Mouse (Mus musculus) embryonic fibroblast, embryonic 13.5 days (primary cell): ENCODE measurements at regions not wholly inside any gene's neighbourhood (a gene's known extent, or its start where the extent isn't known, plus 50 kb on each side); places are given as distances from the start of the nearest gene placed in this dataset.
A peak's percentile ranks its signal among the peaks of the same experiment; 100 is the strongest.

Experiments used
- H3K27ac ChIP-seq: 2 replicates; pipeline ENCODE4 v1.5.1; 2012; ENCODE audit warnings: low read length, control low read depth, inconsistent platforms; ENCODE audit not compliant: insufficient read depth
- H3K4me1 ChIP-seq: 2 replicates; pipeline ENCODE4 v1.6.1; 2011; ENCODE audit warnings: low read length; ENCODE audit not compliant: control insufficient read depth, insufficient read depth
- H3K4me3 ChIP-seq: 2 replicates; pipeline ENCODE4 v1.5.1; 2011; ENCODE audit warnings: mild to moderate bottlenecking, control low read depth, low read length; ENCODE audit not compliant: insufficient read depth
- CTCF ChIP-seq: IDR thresholded peaks from 2 replicates; pipeline ENCODE4 v1.5.1; 2011; ENCODE audit warnings: mild to moderate bottlenecking, control low read depth, low read length, moderate library complexity, borderline replicate concordance; ENCODE audit not compliant: insufficient read depth
- POLR2A ChIP-seq: IDR thresholded peaks from 2 replicates; pipeline ENCODE4 v1.6.1; 2011; ENCODE audit warnings: low read depth, mild to moderate bottlenecking, control low read depth, low read length, moderate library complexity

GRCm38 (mm10) chr14:96775801-96776200 lies 256.9 kb upstream of the Klhl1 start:
- peak overlapping the region; percentile 57 for H3K27ac ChIP-seq
- 0 out of 2 replicates have a peak, but pooled peaks cover 2% of the 10 kb centered on the region for H3K4me1 ChIP-seq
- H3K4me3 ChIP-seq: no peak overlapping the region
- TF ChIP-seq POLR2A (no peak), CTCF (no peak)

- H3K4me1 ChIP-seq: no peaks in the 10 kb centered on the region
- TF ChIP-seq POLR2A (no peak), CTCF (no peak)
- H3K4me3 ChIP-seq: no peak overlapping the region
- H3K27ac ChIP-seq: no peak overlapping the region
Observed at GRCm38 (mm10) chr14:96760591-96760990, 241.7 kb upstream of the Klhl1 start.

- H3K27ac ChIP-seq: no peak overlapping the region
- H3K4me3 ChIP-seq: no peak overlapping the region
- TF ChIP-seq POLR2A: no peak
- no peak for TF ChIP-seq CTCF
- H3K4me1 ChIP-seq: no peaks in the 10 kb centered on the region
Observed at GRCm38 (mm10) chr14:96733211-96733610, 214.3 kb upstream of the Klhl1 start.

GRCm38 (mm10) chr14:96697086-96697485 lies 178.2 kb upstream of the Klhl1 start:
- TF ChIP-seq CTCF: no peak
- H3K4me1 ChIP-seq: no peaks in the 10 kb centered on the region
- no peak overlapping the region for H3K27ac ChIP-seq
- H3K4me3 ChIP-seq: no peak overlapping the region

GRCm38 (mm10) chr14:96690923-96691322 lies 172.0 kb upstream of the Klhl1 start:
- TF ChIP-seq CTCF: no peak
- TF ChIP-seq POLR2A: no peak
- no peak overlapping the region for H3K4me3 ChIP-seq
- H3K4me1 ChIP-seq: no peaks in the 10 kb centered on the region
- H3K27ac ChIP-seq: no peak overlapping the region

- H3K27ac ChIP-seq: peak overlapping the region; percentile 31; the same call in 1 of the 2 replicates
- no peaks in the 10 kb centered on the region; the same call in 1 of the 2 replicates for H3K4me1 ChIP-seq
- no peak overlapping the region for H3K4me3 ChIP-seq
- TF ChIP-seq POLR2A (no peak), CTCF (no peak)
Observed at GRCm38 (mm10) chr14:96683943-96684342, 165.0 kb upstream of the Klhl1 start.

GRCm38 (mm10) chr14:96681740-96682139 lies 162.8 kb upstream of the Klhl1 start:
- no peak overlapping the region for H3K27ac ChIP-seq
- no peak overlapping the region for H3K4me3 ChIP-seq
- H3K4me1 ChIP-seq: no peaks in the 10 kb centered on the region; the same call in 1 of the 2 replicates
- TF ChIP-seq POLR2A (no peak), CTCF (no peak)

GRCm38 (mm10) chr14:96676213-96676612 lies 157.3 kb upstream of the Klhl1 start:
- H3K4me3 ChIP-seq: no peak overlapping the region
- TF ChIP-seq CTCF (no peak), POLR2A (no peak)
- no peak overlapping the region for H3K27ac ChIP-seq
- H3K4me1 ChIP-seq: no peaks in the 10 kb centered on the region

- TF ChIP-seq POLR2A: no peak
- TF ChIP-seq CTCF: no peak
- H3K4me1 ChIP-seq: no peaks in the 10 kb centered on the region
- no peak overlapping the region for H3K4me3 ChIP-seq
- no peak overlapping the region for H3K27ac ChIP-seq
Observed at GRCm38 (mm10) chr14:96668635-96669034, 149.7 kb upstream of the Klhl1 start.

GRCm38 (mm10) chr14:96656500-96656899 lies 137.6 kb upstream of the Klhl1 start:
- TF ChIP-seq CTCF (no peak), POLR2A (no peak)

GRCm38 (mm10) chr14:96630291-96630690 lies 111.4 kb upstream of the Klhl1 start:
- Histone ChIP-seq H3K27ac (no peak overlapping the region), H3K4me3 (no peak overlapping the region), H3K4me1 (no peaks in the 10 kb centered on the region)
- TF ChIP-seq CTCF (no peak), POLR2A (no peak)

More at GRCm38 (mm10) chr14:96656500-96656899, 137.6 kb upstream of the Klhl1 start:
- Histone ChIP-seq H3K4me3 (no peak overlapping the region), H3K27ac (no peak overlapping the region), H3K4me1 (no peaks in the 10 kb centered on the region)
